Mouse (Mus musculus): ENCODE measurements around the gene C130032M10Rik.

GRCm38 (mm10) chr9:114548496-114548895 lies 33.0 kb downstream of the C130032M10Rik start:
- TF ChIP-seq POLR2A (IDR thresholded peaks at IDR 0.05; ENCODE audit: borderline replicate concordance, control insufficient read depth, low read depth, low read length) (no peak), CTCF (IDR thresholded peaks at IDR 0.05; ENCODE audit: control insufficient read depth, insufficient read depth, low read length) (no peak)

Measured in bone marrow, adult 2 months (tissue).